Mouse (Mus musculus) kidney, adult 2 months (tissue): Measurements from ENCODE around the gene Pnrc2.

Experiments used
- CTCF ChIP-seq: fragments of 200-500 bp; conservative IDR thresholded peaks from 2 replicates; pipeline ENCODE4 v1.5.1; 2011; ENCODE audit warnings: low read depth, mild to moderate bottlenecking, control low read depth, low read length, moderate library complexity, mixed read lengths; ENCODE audit not compliant: insufficient read depth, insufficient read length
- POLR2A ChIP-seq: fragments of 200-500 bp; IDR thresholded peaks from one replicate; pipeline ENCODE4 v1.6.1; 2011; ENCODE audit warnings: low read depth, low read length, control low read depth

- TF ChIP-seq CTCF, result no peak
- no peak for TF ChIP-seq POLR2A
Observed at GRCm38 (mm10) chr4:135899050-135899448, 25.4 kb upstream of the Pnrc2 start.
